Mouse (Mus musculus) stomach, postnatal 0 days (tissue): Measurements from ENCODE around the gene Gulp1. TPM values are rescaled to one million over a fixed set of nuclear protein-coding genes. Genes with fewer than 3 reads are reported as not detected.
A peak's percentile ranks its signal among the peaks of the same experiment; 100 is the strongest.

Experiments
- ATAC-seq: fragments of 200-750 bp; cut with Nextera tagmentation; 2 replicates; pipeline ENCODE4 v1.8.0; 2017; ENCODE audit not compliant: low FRiP score, low TSS enrichment
- DNase-seq: peaks from one replicate; pipeline ENCODE4 v3.0.0-alpha.2; 2016; ENCODE audit warnings: low spot score
- H3K27ac ChIP-seq: fragments of 300-500 bp; sonication (generic); replicated peaks from 2 replicates; pipeline ENCODE4 v1.5.1; 2014; ENCODE audit warnings: mild to moderate bottlenecking, control low read depth
- H3K27me3 ChIP-seq: fragments of 300-500 bp; sonication (generic); 2 replicates; pipeline ENCODE4 v1.6.1; 2014; ENCODE audit warnings: low read length; ENCODE audit not compliant: control insufficient read depth, insufficient read depth
- H3K36me3 ChIP-seq: fragments of 300-500 bp; sonication (generic); 2 replicates; pipeline ENCODE4 v1.6.1; 2014; ENCODE audit warnings: low read length, mixed read lengths; ENCODE audit not compliant: control insufficient read depth, insufficient read depth
- H3K4me1 ChIP-seq: fragments of 300-500 bp; sonication (generic); replicated peaks from 2 replicates; pipeline ENCODE4 v1.6.1; 2014; ENCODE audit warnings: antibody characterized with exemption; ENCODE audit not compliant: control insufficient read depth, insufficient read depth
- H3K4me2 ChIP-seq: fragments of 300-500 bp; sonication (generic); replicated peaks from 2 replicates; pipeline ENCODE4 v1.6.1; 2014; ENCODE audit warnings: low read depth, mild to moderate bottlenecking, control low read depth, moderate library complexity
- H3K4me3 ChIP-seq: fragments of 300-500 bp; sonication (generic); 2 replicates; pipeline ENCODE4 v1.5.1; 2014; ENCODE audit warnings: low read depth, low read length, control low read depth
- H3K9ac ChIP-seq: fragments of 300-500 bp; sonication (generic); 2 replicates; pipeline ENCODE4 v1.6.1; 2014; ENCODE audit warnings: mild to moderate bottlenecking, low read length, control low read depth, mixed read lengths
- H3K9me3 ChIP-seq: fragments of 300-500 bp; sonication (generic); 2 replicates; pipeline ENCODE4 v1.6.1; 2016; ENCODE audit warnings: low read length; ENCODE audit not compliant: control insufficient read depth
- CTCF ChIP-seq: IDR thresholded peaks from 2 replicates; pipeline ENCODE4 v1.5.1; 2016; ENCODE audit warnings: antibody characterized with exemption, low read depth, mild to moderate bottlenecking, moderate library complexity
- EP300 ChIP-seq: optimal IDR thresholded peaks from 2 replicates; pipeline ENCODE3; 2016; ENCODE audit warnings: antibody characterized with exemption
- WGBS: fragments of 180-500 bp; shearing (Covaris S2); extraction: QIAGEN DNeasy Blood & Tissue Kit; methylation state at CpG from one replicate; pipeline ENCODE4 v1.1.7; 2014; 5-methylcytosine and 5-hydroxymethylcytosine counted together
- polyA plus RNA-seq: library from polyadenylated mRNA; unstranded; fragments of >200 nt; fragmentation: Nextera tagmentation; extraction: Ambion mirVana; gene quantifications from 2 replicates; pipeline ENCODE4 v1.2.1, GENCODE M21; 2015

The Gulp1 gene
- 11.4 and 11.8 TPM in 2 replicates for polyA plus RNA-seq

GRCm38 (mm10) chr1:44551461-44552370, at the start of gene Gulp1:
Gulp1 (plus strand) TSS chr1:44551511.
- no peaks in the 10 kb centered on the region for H3K4me1 ChIP-seq
- H3K4me3 ChIP-seq: peak within 1 kb of the TSS; percentile 69
- H3K9me3 ChIP-seq: no peaks in the 10 kb centered on the region
- under 1% methylated on average over 55 of the region's 55 CpGs for WGBS
- peak; percentile 65 for DNase-seq
- peak; percentile 91 for ATAC-seq
- H3K4me2 ChIP-seq: peak within 1 kb of the TSS; percentile 69
- no peaks in the 10 kb centered on the region for H3K27me3 ChIP-seq
- no peaks in the 10 kb centered on the region for H3K36me3 ChIP-seq
- peak within 1 kb of the TSS; percentile 87 for H3K27ac ChIP-seq
- H3K9ac ChIP-seq: peak within 1 kb of the TSS; percentile 78
- TF ChIP-seq CTCF: peak; percentile 82
- TF ChIP-seq EP300: no peak

GRCm38 (mm10) chr1:44550261-44550660, 1.1 kb upstream of the Gulp1 start:
- H3K36me3 ChIP-seq: no peaks in the 10 kb centered on the region
- TF ChIP-seq CTCF: no peak
- TF ChIP-seq EP300: no peak
- H3K9me3 ChIP-seq: no peaks in the 10 kb centered on the region
- no peaks in the 10 kb centered on the region for H3K4me1 ChIP-seq
- 79% methylated on average over 6 of the region's 6 CpGs for WGBS
- no peak overlapping the region for H3K9ac ChIP-seq
- no peak for ATAC-seq
- no peak overlapping the region for H3K27ac ChIP-seq
- no peak overlapping the region for H3K4me2 ChIP-seq
- H3K27me3 ChIP-seq: no peaks in the 10 kb centered on the region
- DNase-seq: no peak
- H3K4me3 ChIP-seq: no peak overlapping the region

- peak overlapping the region; percentile 69 for H3K4me2 ChIP-seq
- peak overlapping the region; percentile 69 for H3K4me3 ChIP-seq
- 3% methylated on average over 15 of the region's 15 CpGs for WGBS
- no peaks in the 10 kb centered on the region for H3K27me3 ChIP-seq
- peak overlapping the region; percentile 78 for H3K9ac ChIP-seq
- peak; percentile 80 for ATAC-seq
- peak; percentile 64 for TF ChIP-seq CTCF
- TF ChIP-seq EP300: no peak
- H3K27ac ChIP-seq: peak overlapping the region; percentile 87
- no peaks in the 10 kb centered on the region for H3K36me3 ChIP-seq
- peak; percentile 59 for DNase-seq
- H3K4me1 ChIP-seq: no peaks in the 10 kb centered on the region
- no peaks in the 10 kb centered on the region for H3K9me3 ChIP-seq
Observed at GRCm38 (mm10) chr1:44552371-44552841, 1.1 kb downstream of the Gulp1 start.

GRCm38 (mm10) chr1:44553166-44553898, 2.0 kb downstream of the Gulp1 start:
- H3K27me3 ChIP-seq: no peaks in the 10 kb centered on the region
- no peaks in the 10 kb centered on the region for H3K36me3 ChIP-seq
- H3K4me1 ChIP-seq: no peaks in the 10 kb centered on the region
- H3K9me3 ChIP-seq: no peaks in the 10 kb centered on the region
- ATAC-seq (no peak), DNase-seq (peak; percentile 17)
- H3K4me2 ChIP-seq: peak overlapping the region; percentile 69
- TF ChIP-seq EP300: no peak
- no peak for TF ChIP-seq CTCF
- H3K9ac ChIP-seq: no peak overlapping the region
- peak overlapping the region; percentile 69 for H3K4me3 ChIP-seq
- 27% methylated on average over 6 of the region's 6 CpGs for WGBS
- H3K27ac ChIP-seq: no peak overlapping the region

- H3K9ac ChIP-seq: no peak overlapping the region
- H3K4me3 ChIP-seq: no peak overlapping the region
- TF ChIP-seq EP300: no peak
- TF ChIP-seq CTCF: no peak
- no peaks in the 10 kb centered on the region for H3K36me3 ChIP-seq
- H3K9me3 ChIP-seq: no peaks in the 10 kb centered on the region
- no peak overlapping the region for H3K27ac ChIP-seq
- no peaks in the 10 kb centered on the region for H3K4me1 ChIP-seq
- no peak for ATAC-seq
- no peak overlapping the region for H3K4me2 ChIP-seq
- 57% methylated on average over 4 of the region's 4 CpGs for WGBS
- no peak for DNase-seq
- no peaks in the 10 kb centered on the region for H3K27me3 ChIP-seq
Observed at GRCm38 (mm10) chr1:44567431-44567830, 16.1 kb downstream of the Gulp1 start.
